Mouse (Mus musculus): ENCODE measurements around the gene Npas3.
"Not testable (repeated sequence)": the region's sequence is repeated elsewhere in the genome, so short reads cannot be mapped to it uniquely, and the experiment has no call there.

Gene Npas3

GRCm38 (mm10) chr12:53248101-53248727, at the start of gene Npas3:
Gene Npas3 (plus strand): TSS chr12:53248677.
- peak; percentile 46 for DNase-seq (ENCODE audit: low read depth, low spot score)

GRCm38 (mm10) chr12:53217141-53217540, 31.3 kb upstream of the Npas3 start:
- DNase-seq (ENCODE audit: low read depth, low spot score): no peak

GRCm38 (mm10) chr12:53222742-53223141, 25.7 kb upstream of the Npas3 start:
- no peak for DNase-seq (ENCODE audit: low read depth, low spot score)

- no peak for DNase-seq (ENCODE audit: low read depth, low spot score)
Measured at GRCm38 (mm10) chr12:53227356-53227755, 21.1 kb upstream of the Npas3 start.

GRCm38 (mm10) chr12:53229419-53229818, 19.1 kb upstream of the Npas3 start:
- no peak for DNase-seq (ENCODE audit: low read depth, low spot score)

- no peak for DNase-seq (ENCODE audit: low read depth, low spot score)
Measured at GRCm38 (mm10) chr12:53246181-53246580, 2.3 kb upstream of the Npas3 start.

GRCm38 (mm10) chr12:53246581-53247490, 1.6 kb upstream of the Npas3 start:
- no peak for DNase-seq (ENCODE audit: low read depth, low spot score)

- DNase-seq (ENCODE audit: low read depth, low spot score): peak; percentile 24
Measured at GRCm38 (mm10) chr12:53247491-53248035, 914 bp upstream of the Npas3 start.

- DNase-seq (ENCODE audit: low read depth, low spot score): no peak
Measured at GRCm38 (mm10) chr12:53248796-53249195, 319 bp downstream of the Npas3 start.

- DNase-seq (ENCODE audit: low read depth, low spot score): peak; percentile 63
Measured at GRCm38 (mm10) chr12:53251701-53252181, 3.3 kb downstream of the Npas3 start.

GRCm38 (mm10) chr12:53252213-53252571, 3.7 kb downstream of the Npas3 start:
- peak; percentile 45 for DNase-seq (ENCODE audit: low read depth, low spot score)

- DNase-seq (ENCODE audit: low read depth, low spot score): no peak
Measured at GRCm38 (mm10) chr12:53252572-53253422, 4.3 kb downstream of the Npas3 start.

GRCm38 (mm10) chr12:53253461-53254159, 5.1 kb downstream of the Npas3 start:
- peak; percentile 65 for DNase-seq (ENCODE audit: low read depth, low spot score)

GRCm38 (mm10) chr12:53254160-53254480, 5.6 kb downstream of the Npas3 start:
- DNase-seq (ENCODE audit: low read depth, low spot score): no peak

GRCm38 (mm10) chr12:53274502-53274901, 26.0 kb downstream of the Npas3 start:
- not testable (repeated sequence) for DNase-seq (ENCODE audit: low read depth, low spot score)

- no peak for DNase-seq (ENCODE audit: low read depth, low spot score)
Measured at GRCm38 (mm10) chr12:53277393-53277792, 28.9 kb downstream of the Npas3 start.

- no peak for DNase-seq (ENCODE audit: low read depth, low spot score)
Measured at GRCm38 (mm10) chr12:53290341-53290740, 41.9 kb downstream of the Npas3 start.

- DNase-seq (ENCODE audit: low read depth, low spot score): no peak
Measured at GRCm38 (mm10) chr12:53290846-53291245, 42.4 kb downstream of the Npas3 start.

- DNase-seq (ENCODE audit: low read depth, low spot score): no peak
Measured at GRCm38 (mm10) chr12:53292010-53292409, 43.5 kb downstream of the Npas3 start.

GRCm38 (mm10) chr12:53292508-53293300, 44.2 kb downstream of the Npas3 start:
- peak; percentile 25 for DNase-seq (ENCODE audit: low read depth, low spot score)

All from forelimb bud, embryonic 11.5 days (tissue).